Mouse (Mus musculus): ENCODE measurements around the gene Rsph6a. TPM values are rescaled to one million over a fixed set of nuclear protein-coding genes. Genes with fewer than 3 reads are reported as not detected.

Rsph6a gene
- polyA plus RNA-seq, 1 experiment = 0.06 TPM

DNA sequence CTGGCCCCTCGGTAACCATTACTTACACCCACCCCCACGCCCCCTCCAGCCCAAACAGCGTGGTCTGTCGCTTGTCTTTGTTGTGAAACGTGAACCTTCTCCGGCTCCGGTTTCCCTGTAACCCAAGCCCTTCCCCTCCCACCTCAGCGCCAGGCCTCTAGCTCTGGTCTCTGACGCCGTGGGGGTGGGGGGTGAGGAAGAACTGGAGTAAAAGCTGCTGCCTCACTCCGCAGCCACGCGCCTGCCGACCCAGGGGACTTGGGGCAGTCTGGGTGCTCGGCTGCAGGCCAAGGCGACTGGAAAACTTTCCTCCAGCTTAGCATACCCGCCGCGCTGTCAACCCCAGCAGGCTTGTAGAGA, 41.2 kb downstream of the Rsph6a start:
- Histone ChIP-seq H3K36me3 (ENCODE audit: control insufficient read depth, insufficient read depth, low read length) (no peaks in the 10 kb centered on the region), H3K27me3 (ENCODE audit: control insufficient read depth, insufficient read depth, low read length) (peaks cover 27% of the 10 kb centered on the region), H3K27ac (ENCODE audit: insufficient read depth, low read length) (no peak overlapping the region), H3K4me3 (ENCODE audit: extremely low read depth, insufficient read depth, insufficient read length) (no peak overlapping the region), H3K4me1 (ENCODE audit: control insufficient read depth, insufficient read depth, insufficient read length) (peaks cover 16% of the 10 kb centered on the region)
- DNase-seq (ENCODE audit: low read depth in 1 of 2, low spot score in 2 of 2) = no peak
- no peak for TF ChIP-seq POLR2A (IDR thresholded peaks at IDR 0.05; ENCODE audit: low read depth, low read length)
- no peak for TF ChIP-seq CTCF (IDR thresholded peaks at IDR 0.05; ENCODE audit: extremely low read depth, insufficient read depth, insufficient read length, insufficient replicate concordance)
- 11% methylated on average over 19 of the region's 19 CpGs for WGBS

DNA sequence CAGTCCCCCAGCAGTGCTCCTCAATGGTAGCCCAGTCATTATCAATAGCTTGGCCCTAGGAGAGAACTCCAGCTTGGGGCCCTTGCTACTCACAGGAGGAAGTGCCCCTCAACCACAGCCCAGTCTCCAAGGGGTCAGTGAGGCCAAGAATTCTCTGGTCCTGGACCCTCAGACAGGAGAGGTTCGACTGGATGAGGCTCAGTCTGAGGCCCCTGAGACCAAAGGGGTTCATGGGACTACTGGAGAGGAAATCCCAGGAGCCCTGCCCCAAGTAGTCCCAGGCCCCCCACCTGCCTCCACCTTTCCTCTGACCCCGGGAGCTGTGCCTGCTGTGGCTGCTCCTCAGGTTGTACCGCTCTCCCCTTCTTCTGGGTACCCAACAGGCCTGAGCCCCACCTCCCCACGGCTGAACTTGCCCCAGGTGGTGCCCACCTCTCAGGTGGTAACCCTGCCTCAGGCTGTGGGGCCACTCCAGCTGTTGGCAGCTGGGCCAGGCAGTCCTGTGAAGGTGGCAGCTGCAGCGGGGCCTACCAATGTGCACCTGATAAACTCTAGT, 42.0 kb downstream of the Rsph6a start:
- Histone ChIP-seq H3K36me3 (ENCODE audit: control insufficient read depth, insufficient read depth, low read length) (no peaks in the 10 kb centered on the region), H3K27ac (ENCODE audit: insufficient read depth, low read length) (no peak overlapping the region), H3K4me1 (ENCODE audit: control insufficient read depth, insufficient read depth, insufficient read length) (peaks cover 16% of the 10 kb centered on the region), H3K4me3 (ENCODE audit: extremely low read depth, insufficient read depth, insufficient read length) (no peak overlapping the region), H3K27me3 (ENCODE audit: control insufficient read depth, insufficient read depth, low read length) (peaks cover 26% of the 10 kb centered on the region)
- TF ChIP-seq POLR2A (IDR thresholded peaks at IDR 0.05; ENCODE audit: low read depth, low read length) = no peak
- TF ChIP-seq CTCF (IDR thresholded peaks at IDR 0.05; ENCODE audit: extremely low read depth, insufficient read depth, insufficient read length, insufficient replicate concordance) = no peak
- DNase-seq (ENCODE audit: low read depth in 1 of 2, low spot score in 2 of 2) = no peak
- WGBS = 80% methylated on average over 5 of the region's 5 CpGs

DNA sequence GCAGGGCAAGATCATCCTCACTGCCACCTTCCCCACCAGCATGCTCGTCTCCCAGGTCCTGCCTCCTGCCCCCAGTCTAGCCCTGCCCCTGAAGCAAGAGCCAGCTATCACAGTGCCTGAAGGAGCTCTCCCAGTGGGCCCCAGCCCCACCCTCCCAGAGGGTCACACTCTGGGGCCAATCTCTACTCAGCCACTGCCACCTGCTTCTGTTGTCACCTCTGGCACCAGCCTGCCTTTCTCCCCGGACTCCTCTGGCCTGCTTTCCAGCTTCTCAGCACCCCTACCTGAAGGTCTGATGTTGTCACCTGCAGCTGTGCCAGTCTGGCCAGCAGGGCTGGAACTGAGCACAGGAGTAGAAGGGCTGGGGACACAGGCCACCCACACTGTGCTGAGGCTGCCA, 42.7 kb downstream of the Rsph6a start:
- 71% methylated on average over 2 of the region's 2 CpGs for WGBS
- no peak for DNase-seq (ENCODE audit: low read depth in 1 of 2, low spot score in 2 of 2)
- Histone ChIP-seq H3K36me3 (ENCODE audit: control insufficient read depth, insufficient read depth, low read length) (no peaks in the 10 kb centered on the region), H3K4me1 (ENCODE audit: control insufficient read depth, insufficient read depth, insufficient read length) (peaks cover 16% of the 10 kb centered on the region), H3K4me3 (ENCODE audit: extremely low read depth, insufficient read depth, insufficient read length) (no peak overlapping the region), H3K27me3 (ENCODE audit: control insufficient read depth, insufficient read depth, low read length) (peaks cover 20% of the 10 kb centered on the region), H3K27ac (ENCODE audit: insufficient read depth, low read length) (no peak overlapping the region)
- TF ChIP-seq CTCF (IDR thresholded peaks at IDR 0.05; ENCODE audit: extremely low read depth, insufficient read depth, insufficient read length, insufficient replicate concordance) (no peak), POLR2A (IDR thresholded peaks at IDR 0.05; ENCODE audit: low read depth, low read length) (no peak)

DNA sequence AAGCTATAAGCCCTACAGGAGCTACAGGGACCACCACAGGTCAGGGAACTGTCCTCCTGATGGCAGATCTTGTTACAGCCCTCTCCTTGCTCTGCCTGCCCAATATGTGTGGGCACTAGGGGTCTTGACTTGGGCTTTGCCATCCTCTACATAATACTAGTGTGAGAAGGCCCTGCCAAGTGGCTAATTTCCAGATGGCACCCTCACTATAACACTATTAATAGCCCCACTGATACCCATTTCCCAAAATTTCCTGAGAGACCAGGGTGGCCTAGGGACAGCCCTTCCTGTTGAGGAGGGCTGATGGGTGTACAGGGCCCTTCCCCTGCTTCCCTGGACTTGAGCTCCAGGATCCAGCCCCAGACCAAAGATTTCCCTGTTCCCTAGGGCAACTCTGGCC, 43.4 kb downstream of the Rsph6a start:
- Histone ChIP-seq H3K4me1 (ENCODE audit: control insufficient read depth, insufficient read depth, insufficient read length) (peaks cover 12% of the 10 kb centered on the region), H3K36me3 (ENCODE audit: control insufficient read depth, insufficient read depth, low read length) (no peaks in the 10 kb centered on the region), H3K27me3 (ENCODE audit: control insufficient read depth, insufficient read depth, low read length) (peaks cover 18% of the 10 kb centered on the region), H3K4me3 (ENCODE audit: extremely low read depth, insufficient read depth, insufficient read length) (no peak overlapping the region), H3K27ac (ENCODE audit: insufficient read depth, low read length) (no peak overlapping the region)
- no peak for DNase-seq (ENCODE audit: low read depth in 1 of 2, low spot score in 2 of 2)
- TF ChIP-seq POLR2A (IDR thresholded peaks at IDR 0.05; ENCODE audit: low read depth, low read length) = no peak
- no peak for TF ChIP-seq CTCF (IDR thresholded peaks at IDR 0.05; ENCODE audit: extremely low read depth, insufficient read depth, insufficient read length, insufficient replicate concordance)

DNA sequence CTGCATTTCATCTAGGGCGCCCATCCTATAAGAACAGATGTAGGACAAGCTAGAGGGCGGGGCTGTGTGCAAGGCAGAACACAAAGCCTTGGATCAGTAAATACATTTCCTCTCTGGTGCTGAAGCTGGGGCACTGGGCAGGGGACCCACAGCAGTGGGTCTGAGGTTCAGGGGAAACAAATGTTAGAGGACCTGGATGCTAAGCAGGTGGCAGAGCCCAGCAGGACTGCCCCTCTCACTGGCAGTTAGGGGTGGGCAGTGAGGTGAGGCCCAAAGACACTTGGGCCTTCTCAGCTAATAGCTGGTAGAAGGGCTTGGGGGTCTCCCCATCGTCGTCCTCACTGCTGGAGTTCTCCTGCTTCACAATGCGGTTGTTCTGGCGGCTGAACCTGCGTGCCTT, 44.3 kb downstream of the Rsph6a start:
- no peaks in the 10 kb centered on the region for H3K36me3 ChIP-seq (ENCODE audit: control insufficient read depth, insufficient read depth, low read length)
- H3K27ac ChIP-seq (ENCODE audit: insufficient read depth, low read length) = no peak overlapping the region
- TF ChIP-seq CTCF (IDR thresholded peaks at IDR 0.05; ENCODE audit: extremely low read depth, insufficient read depth, insufficient read length, insufficient replicate concordance) = no peak
- no peak for TF ChIP-seq POLR2A (IDR thresholded peaks at IDR 0.05; ENCODE audit: low read depth, low read length)
- no peak overlapping the region for H3K4me3 ChIP-seq (ENCODE audit: extremely low read depth, insufficient read depth, insufficient read length)
- H3K27me3 ChIP-seq (ENCODE audit: control insufficient read depth, insufficient read depth, low read length) = peaks cover 18% of the 10 kb centered on the region
- 91% methylated on average over 7 of the region's 7 CpGs for WGBS
- no peak for DNase-seq (ENCODE audit: low read depth in 1 of 2, low spot score in 2 of 2)
- peaks cover 7% of the 10 kb centered on the region; the same call in 1 of the 2 replicates for H3K4me1 ChIP-seq (ENCODE audit: control insufficient read depth, insufficient read depth, insufficient read length)

DNA sequence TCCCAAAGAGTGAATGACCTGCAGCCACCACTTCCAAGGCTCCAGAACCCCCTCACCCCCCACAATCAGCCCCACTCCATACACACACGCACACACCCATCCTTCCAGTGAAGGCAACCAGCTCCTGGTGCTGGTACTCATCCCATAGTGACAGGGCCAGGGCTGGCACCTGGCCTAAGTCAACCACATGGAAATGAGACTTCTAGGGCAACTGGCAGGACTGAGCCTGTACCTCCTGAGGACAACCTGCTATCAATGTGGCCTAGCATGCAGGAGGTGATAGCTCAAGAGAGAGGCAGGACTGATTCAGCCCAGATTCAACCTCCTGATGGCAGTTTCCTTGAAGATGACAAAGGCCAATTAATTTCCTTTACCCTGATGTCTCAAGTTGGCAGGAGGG, 45.8 kb downstream of the Rsph6a start:
- H3K27me3 ChIP-seq (ENCODE audit: control insufficient read depth, insufficient read depth, low read length) = peaks cover 8% of the 10 kb centered on the region
- no peak for DNase-seq (ENCODE audit: low read depth in 1 of 2, low spot score in 2 of 2)
- WGBS = 87% methylated on average over 1 of the region's 1 CpGs
- TF ChIP-seq POLR2A (IDR thresholded peaks at IDR 0.05; ENCODE audit: low read depth, low read length) (no peak), CTCF (IDR thresholded peaks at IDR 0.05; ENCODE audit: extremely low read depth, insufficient read depth, insufficient read length, insufficient replicate concordance) (no peak)
- no peak overlapping the region for H3K4me3 ChIP-seq (ENCODE audit: extremely low read depth, insufficient read depth, insufficient read length)
- no peaks in the 10 kb centered on the region for H3K4me1 ChIP-seq (ENCODE audit: control insufficient read depth, insufficient read depth, insufficient read length)
- H3K36me3 ChIP-seq (ENCODE audit: control insufficient read depth, insufficient read depth, low read length) = no peaks in the 10 kb centered on the region
- no peak overlapping the region for H3K27ac ChIP-seq (ENCODE audit: insufficient read depth, low read length)

DNA sequence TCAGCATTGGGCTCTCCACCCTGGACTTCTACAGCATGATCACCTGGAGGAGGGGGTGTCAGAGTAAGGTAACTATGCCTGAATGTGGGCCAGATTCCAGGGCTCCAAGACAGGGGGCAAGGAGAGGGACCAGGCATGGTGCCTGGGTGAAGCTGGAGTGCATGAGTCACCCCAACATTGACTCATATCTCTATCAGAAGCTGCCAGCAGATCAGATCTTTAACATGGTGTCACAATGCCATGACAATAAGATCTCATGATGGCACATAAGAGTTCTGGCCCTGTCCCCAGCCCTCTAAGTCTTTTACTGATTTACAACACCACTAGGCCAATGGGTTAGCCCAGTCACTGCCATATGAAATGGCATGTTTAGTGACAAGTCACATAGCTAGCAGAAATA, 49.3 kb downstream of the Rsph6a start:
- no peak for DNase-seq (ENCODE audit: low read depth in 1 of 2, low spot score in 2 of 2)
- 0 out of 2 replicates have a peak, but pooled peaks cover 1% of the 10 kb centered on the region for H3K27me3 ChIP-seq (ENCODE audit: control insufficient read depth, insufficient read depth, low read length)

More for the DNA sequence above, 49.3 kb downstream of the Rsph6a start:
- Histone ChIP-seq H3K4me1 (ENCODE audit: control insufficient read depth, insufficient read depth, insufficient read length) (no peaks in the 10 kb centered on the region), H3K4me3 (ENCODE audit: extremely low read depth, insufficient read depth, insufficient read length) (no peak overlapping the region), H3K27ac (ENCODE audit: insufficient read depth, low read length) (no peak overlapping the region), H3K36me3 (ENCODE audit: control insufficient read depth, insufficient read depth, low read length) (no peaks in the 10 kb centered on the region)
- TF ChIP-seq POLR2A (IDR thresholded peaks at IDR 0.05; ENCODE audit: low read depth, low read length) (no peak), CTCF (IDR thresholded peaks at IDR 0.05; ENCODE audit: extremely low read depth, insufficient read depth, insufficient read length, insufficient replicate concordance) (no peak)

All from spleen, adult 2 months (tissue).